12 mouse cellular contexts compared by ENCODE assay signal in genomic region chr11:93660379-93660778, GRCm38 (mm10).
"Had no signal": no experiment of that assay in that cellular context is flagged by ENCODE, and none has a peak within 500 bp of the region (broad histone marks: within the 10 kb centered on the region; RNA-seq: fewer than 3 reads in every experiment).

No protein-coding gene starts in this region.

- DNase-seq: retina, postnatal 1 day; right cerebral cortex, adult 18-20 months; right cerebral cortex, postnatal 14 days; right cerebral cortex, postnatal 25 days; right cerebral cortex, postnatal 4 days; spleen, adult 18-20 months; thymus, adult 18-20 months; thymus, adult 2 months; thymus, postnatal 14 days; thymus, postnatal 25 days; thymus, postnatal 36 days; thymus, postnatal 4 days had no signal
